Mouse (Mus musculus) ES-Bruce4 (cell line): Measurements from ENCODE around the gene Trmt11.

Source experiments
- CTCF ChIP-seq: IDR thresholded peaks from one replicate; pipeline ENCODE4 v1.8.1; 2011; ENCODE audit warnings: low read depth, low read length
- POLR2A ChIP-seq: IDR thresholded peaks from one replicate; pipeline ENCODE4 v1.8.1; 2011; ENCODE audit warnings: low read length; ENCODE audit not compliant: insufficient read depth

DNA sequence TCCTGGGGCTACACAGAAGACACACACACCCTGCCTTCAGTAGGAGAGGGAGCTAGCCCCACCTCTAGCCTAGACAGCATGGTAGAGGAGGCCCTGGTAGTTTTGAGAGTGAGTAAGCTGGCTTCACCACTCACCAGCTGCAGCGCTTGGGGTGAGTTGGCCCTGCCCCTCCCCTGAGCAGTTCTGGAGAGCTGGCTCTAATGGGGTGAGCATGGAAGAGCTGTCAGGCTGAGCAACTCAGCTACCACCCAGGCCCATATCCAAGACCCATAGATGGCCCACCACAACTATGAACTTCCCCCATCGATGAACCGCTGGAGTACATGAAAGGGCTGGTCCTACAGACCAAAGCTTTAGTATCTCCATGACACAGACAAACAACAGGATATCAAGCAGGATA, 35.9 kb downstream of the Trmt11 start:
- TF ChIP-seq POLR2A (no peak), CTCF (no peak)
